Mouse (Mus musculus): ENCODE measurements around the gene Rxrb.
"Not testable (repeated sequence)": the region's sequence is repeated elsewhere in the genome, so short reads cannot be mapped to it uniquely, and the experiment has no call there.

Gene Rxrb

GRCm38 (mm10) chr17:34031465-34032173, at the start of gene Rxrb, which contains the start of gene Slc39a7:
Gene Rxrb, plus strand, starts transcription at chr17:34031812.
Gene Slc39a7, minus strand, starts transcription at chr17:34031682.
- ChIA-PET POLR2A (interaction anchor here (0.5 to 5.1 kb wide), 98 partner anchors 9 to 1045 kb away, joined by 3 to 107 read pairs (median 4); partner anchors contain the start of genes H2-DMa (in 4 of the 4), Rps18 (in 4 of the 4), Vps52 (in 4 of the 4) and B3galt4 (in 2 of the 4)), CTCF (interaction anchor here (0.5 to 1.6 kb wide), 18 partner anchors 9 to 917 kb away, joined by 3 to 8 read pairs (median 3); partner anchors contain the start of genes Rps18 (in 1 of the 4), Tapbp (in 1 of the 4), Vps52 (in 1 of the 4) and Zbtb22 (in 1 of the 4))

GRCm38 (mm10) chr17:33982136-33982535, 49.5 kb upstream of the Rxrb start:
- POLR2A ChIA-PET, result interaction anchor here in 3 of 4 experiments (0.6 to 7.4 kb wide), 16 partner anchors 9 to 1438 kb away, joined by 3 to 39 read pairs (median 4); partner anchors contain the start of genes H2-K1 (in 2 of the 3), Rps18 (in 2 of the 3), Vps52 (in 2 of the 3) and B3galt4 (in 1 of the 3)
- CTCF ChIA-PET, result interaction anchor here (0.6 to 3.2 kb wide), 30 partner anchors 9 to 1438 kb away, joined by 3 to 29 read pairs (median 5); partner anchors contain the start of genes Pfdn6 (in 1 of the 4), Rxrb (in 1 of the 4), Slc39a7 (in 1 of the 4) and Wdr46 (in 1 of the 4)

GRCm38 (mm10) chr17:33991788-33992664, 39.6 kb upstream of the Rxrb start:
- ChIA-PET CTCF (interaction anchor here (0.6 to 3.5 kb wide), 39 partner anchors 8 to 874 kb away, joined by 3 to 23 read pairs (median 4); partner anchors contain the start of genes Cd320 (in 1 of the 4), H2-K1 (in 1 of the 4), Rps18 (in 1 of the 4) and Rxrb (in 1 of the 4)), POLR2A (interaction anchor here in 3 of 4 experiments (0.6 to 2.0 kb wide), 19 partner anchors 8 to 392 kb away, joined by 3 to 7 read pairs (median 4); partner anchors contain the start of genes B3galt4 (in 2 of the 3), Rps18 (in 2 of the 3), Rxrb (in 2 of the 3) and Slc39a7 (in 2 of the 3))

GRCm38 (mm10) chr17:33994959-33995358, 36.7 kb upstream of the Rxrb start:
- ChIA-PET POLR2A (interaction anchor here in 2 of 4 experiments (0.6 to 1.3 kb wide), 3 partner anchors 32 to 1273 kb away, joined by 3 to 4 read pairs (median 3); no protein-coding TSS in a partner anchor), CTCF (interaction anchor here in 3 of 4 experiments (0.6 to 1.5 kb wide), 4 partner anchors 22 to 1274 kb away, joined by 3 to 7 read pairs (median 4); no protein-coding TSS in a partner anchor)

GRCm38 (mm10) chr17:33995651-33996050, 36.0 kb upstream of the Rxrb start:
- CTCF ChIA-PET, result interaction anchor here in 2 of 4 experiments (1.4 to 1.9 kb wide), 2 partner anchors 27 to 1271 kb away, joined by 3 to 10 read pairs; no protein-coding TSS in a partner anchor

GRCm38 (mm10) chr17:33997025-33997424, 34.6 kb upstream of the Rxrb start:
- POLR2A ChIA-PET, result interaction anchor here in 2 of 4 experiments (0.6 to 1.1 kb wide), 2 partner anchors 109 to 122 kb away, joined by 3 read pairs; partner anchors contain the start of gene H2-DMa (in 1 of the 2)
- CTCF ChIA-PET, result interaction anchor here (1.0 to 1.9 kb wide), 5 partner anchors 15 to 1269 kb away, joined by 3 to 10 read pairs (median 3); no protein-coding TSS in a partner anchor

More at GRCm38 (mm10) chr17:33995651-33996050, 36.0 kb upstream of the Rxrb start:
- POLR2A ChIA-PET, result interaction anchor here in 3 of 4 experiments (0.6 to 1.4 kb wide), 6 partner anchors 16 to 1272 kb away, joined by 3 to 4 read pairs (median 3); no protein-coding TSS in a partner anchor

GRCm38 (mm10) chr17:33998697-33999096, 32.9 kb upstream of the Rxrb start:
- CTCF ChIA-PET, result not testable (repeated sequence)
- POLR2A ChIA-PET, result interaction anchor here in 1 of 4 experiments (1.2 kb wide), 1 partner anchor 56 kb away, joined by 3 read pairs; no protein-coding TSS in a partner anchor

- ChIA-PET POLR2A (interaction anchor here (0.6 to 1.6 kb wide), 11 partner anchors 12 to 239 kb away, joined by 3 to 11 read pairs (median 5); partner anchors contain the start of genes B3galt4 (in 1 of the 4), Daxx (in 1 of the 4), H2-Ke6 (in 1 of the 4) and Rab11b (in 1 of the 4)), CTCF (interaction anchor here in 2 of 4 experiments (1.0 kb wide), 2 partner anchors 7 to 1296 kb away, joined by 3 read pairs; no protein-coding TSS in a partner anchor)
Observed at GRCm38 (mm10) chr17:33999341-34000149, 32.1 kb upstream of the Rxrb start.

DNA sequence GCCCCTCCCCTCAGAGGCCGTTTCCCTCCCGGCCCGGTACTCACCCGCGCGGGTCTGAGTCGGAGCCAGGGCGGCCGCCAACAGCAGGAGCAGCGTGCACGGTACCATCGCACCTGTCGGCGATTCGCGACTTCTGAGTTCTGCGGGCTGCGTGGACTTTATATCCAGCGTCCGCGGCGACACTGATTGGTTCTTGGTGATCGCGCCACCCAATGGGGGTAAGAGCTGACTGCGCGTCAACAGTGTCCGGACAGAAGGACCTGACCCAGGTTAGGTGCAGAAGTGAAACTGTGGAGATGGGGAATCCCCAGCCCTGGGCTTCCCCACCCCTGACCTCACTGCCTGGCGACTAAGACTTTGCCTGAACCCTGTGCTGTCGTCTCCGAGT, 31.5 kb upstream of the Rxrb start, which contains the start of gene H2-K1:
Gene H2-K1, minus strand, starts transcription at position 198 of the 388 bp plus-strand sequence.
- CTCF ChIA-PET, result interaction anchor here in 2 of 4 experiments (1.0 kb wide), 2 partner anchors 8 to 1296 kb away, joined by 3 read pairs; no protein-coding TSS in a partner anchor
- POLR2A ChIA-PET, result interaction anchor here (0.6 to 1.6 kb wide), 20 partner anchors 11 to 240 kb away, joined by 3 to 11 read pairs (median 4); partner anchors contain the start of genes Ring1 (in 2 of the 4), B3galt4 (in 1 of the 4), Col11a2 (in 1 of the 4) and Daxx (in 1 of the 4)

DNA sequence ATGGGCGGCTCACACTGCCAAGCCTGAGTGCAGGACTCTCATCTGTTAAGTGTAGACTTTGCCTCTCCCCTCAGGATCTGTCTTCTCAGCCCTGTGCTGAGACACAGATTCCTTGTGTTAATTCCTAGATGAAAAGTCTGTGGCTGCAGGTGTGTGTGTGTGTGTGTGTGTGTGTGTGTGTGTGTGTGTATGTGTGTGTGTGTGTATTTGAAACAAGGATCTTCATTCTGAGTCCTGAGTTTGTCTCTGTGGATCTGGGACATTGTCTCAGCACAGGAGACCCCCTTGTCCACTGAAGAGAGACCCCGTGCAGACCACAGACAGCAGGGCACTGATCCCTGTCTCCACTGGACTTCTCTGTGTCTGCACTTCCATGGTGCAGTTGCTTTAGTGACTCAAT, 30.8 kb upstream of the Rxrb start:
- POLR2A ChIA-PET, result interaction anchor here in 3 of 4 experiments (0.6 to 1.6 kb wide), 18 partner anchors 11 to 240 kb away, joined by 3 to 11 read pairs (median 4); partner anchors contain the start of genes Ring1 (in 2 of the 3), B3galt4 (in 1 of the 3), Col11a2 (in 1 of the 3) and Daxx (in 1 of the 3)
- CTCF ChIA-PET, result interaction anchor here in 2 of 4 experiments (1.0 kb wide), 2 partner anchors 9 to 1295 kb away, joined by 3 read pairs; no protein-coding TSS in a partner anchor

DNA sequence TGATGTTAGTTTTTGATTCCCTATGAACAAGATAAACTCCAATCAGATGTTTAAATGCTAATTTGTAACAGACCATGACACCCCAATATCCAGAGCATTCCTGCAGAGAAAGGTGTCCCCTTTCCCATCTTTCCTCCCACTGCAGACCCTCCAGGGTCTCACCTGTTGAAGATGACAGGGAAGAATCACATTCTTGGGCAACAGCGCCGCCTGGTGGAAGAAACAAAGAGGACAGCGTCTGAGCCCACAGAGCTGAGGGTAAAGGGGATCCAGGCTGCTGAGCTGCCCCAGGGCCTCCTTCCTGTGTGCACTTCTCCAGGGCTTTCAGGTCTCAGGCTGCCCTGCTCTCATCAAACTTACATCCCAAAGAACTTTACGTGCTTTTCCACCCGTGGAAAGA, 28.2 kb upstream of the Rxrb start:
- ChIA-PET CTCF (interaction anchor here (0.6 to 2.5 kb wide), 35 partner anchors 9 to 1462 kb away, joined by 3 to 21 read pairs (median 4); partner anchors contain the start of genes Rps18 (in 3 of the 4), Vps52 (in 2 of the 4) and B3galt4 (in 1 of the 4)), POLR2A (interaction anchor here (0.6 to 2.4 kb wide), 13 partner anchors 11 to 1292 kb away, joined by 3 to 6 read pairs (median 3); partner anchors contain the start of genes Rps18 (in 2 of the 4), Vps52 (in 2 of the 4), Tapbp (in 1 of the 4) and Zbtb22 (in 1 of the 4))

- POLR2A ChIA-PET, result interaction anchor here in 1 of 4 experiments (0.8 kb wide), 1 partner anchor 15 kb away, joined by 3 read pairs; no protein-coding TSS in a partner anchor
Observed at GRCm38 (mm10) chr17:34006570-34006969, 25.0 kb upstream of the Rxrb start.

DNA sequence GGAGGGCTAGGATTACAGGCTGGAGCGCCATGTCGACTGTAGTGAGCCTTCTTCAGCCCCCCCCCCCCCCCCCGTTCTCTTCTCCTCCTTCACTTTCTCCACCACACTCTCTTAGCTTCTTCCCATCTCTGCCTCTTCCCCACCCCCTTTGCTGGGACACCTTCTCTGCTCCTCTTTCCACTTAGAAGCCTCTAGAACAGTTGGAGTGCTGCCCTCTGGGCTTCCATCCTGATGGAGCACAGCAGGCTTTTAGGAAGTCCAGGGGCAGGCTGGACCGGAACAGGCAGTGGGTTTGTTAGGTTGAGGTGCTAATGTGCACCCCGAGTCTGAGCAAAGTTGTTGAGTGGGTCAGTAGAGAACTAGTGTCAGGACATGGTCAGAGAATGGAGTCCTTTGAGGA, 21.5 kb upstream of the Rxrb start:
- POLR2A ChIA-PET, result interaction anchor here in 3 of 4 experiments (0.6 to 2.0 kb wide), 5 partner anchors 19 to 224 kb away, joined by 3 to 5 read pairs (median 4); partner anchors contain the start of genes Rps18 (in 2 of the 3) and Vps52 (in 2 of the 3)

More at GRCm38 (mm10) chr17:34006570-34006969, 25.0 kb upstream of the Rxrb start:
- CTCF ChIA-PET, result interaction anchor here in 2 of 4 experiments (0.6 to 1.2 kb wide), 3 partner anchors 168 to 1287 kb away, joined by 3 to 21 read pairs (median 3); no protein-coding TSS in a partner anchor

DNA sequence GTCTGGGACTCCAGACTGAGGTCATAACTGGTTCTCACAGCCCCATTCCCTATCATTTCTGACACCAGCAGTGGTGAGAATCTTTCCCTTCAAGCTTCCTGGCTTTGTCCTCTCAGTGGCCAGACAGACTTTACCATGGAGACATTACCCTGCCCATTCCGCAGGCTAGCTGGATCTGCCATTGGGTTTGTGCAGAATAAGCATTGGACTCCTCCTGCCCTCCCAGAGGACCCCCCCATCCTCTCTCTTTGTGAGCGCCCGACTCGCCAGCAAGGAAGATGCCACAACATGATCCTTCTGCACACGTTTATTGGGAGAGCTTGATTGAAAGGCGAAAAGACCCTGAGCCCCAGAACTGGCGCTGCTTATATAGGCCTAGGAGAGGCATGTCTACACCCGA, 18.2 kb upstream of the Rxrb start:
- ChIA-PET CTCF (no interaction called here), POLR2A (interaction anchor here in 1 of 4 experiments (0.6 kb wide), 1 partner anchor 51 kb away, joined by 3 read pairs; no protein-coding TSS in a partner anchor)

More for the DNA sequence above, 21.5 kb upstream of the Rxrb start:
- CTCF ChIA-PET, result interaction anchor here in 3 of 4 experiments (0.6 to 1.2 kb wide), 4 partner anchors 11 to 425 kb away, joined by 3 to 4 read pairs (median 4); no protein-coding TSS in a partner anchor

Measured in embryonic stem cell, embryonic (primary cell).